Mouse (Mus musculus) hindbrain, embryonic 15.5 days (tissue): ENCODE data around the gene Gpatch8. TPM values are rescaled to one million over a fixed set of nuclear protein-coding genes. Genes with fewer than 3 reads are reported as not detected.

Experiments used
- ATAC-seq: fragments of 200-750 bp; cut with Nextera tagmentation; 2 replicates; pipeline ENCODE4 v1.8.0; 2017; ENCODE audit warnings: low read depth, moderate number of reproducible peaks, moderate TSS enrichment; ENCODE audit not compliant: low FRiP score
- H3K27ac ChIP-seq: fragments of 300-500 bp; sonication (generic); replicated peaks from 2 replicates; pipeline ENCODE4 v1.5.1; 2015; ENCODE audit warnings: mild to moderate bottlenecking, inconsistent platforms
- H3K27me3 ChIP-seq: fragments of 300-500 bp; sonication (generic); 2 replicates; pipeline ENCODE4 v1.6.1; 2015; ENCODE audit warnings: control low read depth, inconsistent platforms
- H3K36me3 ChIP-seq: fragments of 300-500 bp; sonication (generic); 2 replicates; pipeline ENCODE4 v1.6.1; 2015; ENCODE audit warnings: control low read depth, inconsistent platforms
- H3K4me1 ChIP-seq: fragments of 300-500 bp; sonication (generic); replicated peaks from 2 replicates; pipeline ENCODE4 v1.6.1; 2015; ENCODE audit warnings: control low read depth, inconsistent platforms
- H3K4me2 ChIP-seq: fragments of 300-500 bp; sonication (generic); 2 replicates; pipeline ENCODE4 v1.6.1; 2015; ENCODE audit warnings: moderate library complexity, mild to moderate bottlenecking, inconsistent platforms
- H3K4me3 ChIP-seq: fragments of 300-500 bp; sonication (generic); 2 replicates; pipeline ENCODE4 v1.5.1; 2015; ENCODE audit warnings: mild to moderate bottlenecking, inconsistent platforms
- H3K9ac ChIP-seq: fragments of 300-500 bp; sonication (generic); 2 replicates; pipeline ENCODE4 v1.6.1; 2015; ENCODE audit warnings: inconsistent platforms
- H3K9me3 ChIP-seq: fragments of 300-500 bp; sonication (generic); 2 replicates; pipeline ENCODE4 v1.6.1; 2016; ENCODE audit warnings: control low read depth, inconsistent platforms
- WGBS: fragments of 180-500 bp; shearing (Covaris S2); methylation state at CpG from one replicate; pipeline ENCODE4 v1.1.7; 2015; 5-methylcytosine and 5-hydroxymethylcytosine counted together
- polyA plus RNA-seq: library from polyadenylated mRNA; unstranded; fragments of >200 nt; fragmentation: Nextera tagmentation; extraction: Ambion mirVana; gene quantifications from 2 replicates; pipeline ENCODE4 v1.2.1, GENCODE M21; 2015

The Gpatch8 gene
- 66.6 and 69.9 TPM in 2 replicates for polyA plus RNA-seq

GRCm38 (mm10) chr11:102556031-102556715 is at the start of gene Gpatch8:
Gene Gpatch8, minus strand, starts transcription at chr11:102556392.
- H3K9me3 ChIP-seq = no peaks in the 10 kb centered on the region
- H3K27me3 ChIP-seq = no peaks in the 10 kb centered on the region
- peak within 1 kb of the TSS; percentile 99 for H3K9ac ChIP-seq
- peaks cover 34% of the 10 kb centered on the region for H3K4me1 ChIP-seq
- WGBS = under 1% methylated on average over 43 of the region's 55 CpGs
- no peaks in the 10 kb centered on the region for H3K36me3 ChIP-seq
- H3K27ac ChIP-seq = peak within 1 kb of the TSS; percentile 97
- peak within 1 kb of the TSS; percentile 75 for H3K4me2 ChIP-seq
- H3K4me3 ChIP-seq = peak within 1 kb of the TSS; percentile 100
- ATAC-seq = peak; percentile 98

- Histone ChIP-seq H3K36me3 (no peaks in the 10 kb centered on the region), H3K4me3 (peak overlapping the region; percentile 77), H3K9ac (peak overlapping the region; percentile 60), H3K27me3 (peaks cover 5% of the 10 kb centered on the region; the same call in 1 of the 2 replicates), H3K4me1 (peaks cover 41% of the 10 kb centered on the region), H3K9me3 (no peaks in the 10 kb centered on the region), H3K27ac (peak overlapping the region; percentile 90), H3K4me2 (peak overlapping the region; percentile 95)
- ATAC-seq = peak; percentile 54
- WGBS = under 1% methylated on average over 74 of the region's 74 CpGs
Observed at GRCm38 (mm10) chr11:102604777-102605552, 48.8 kb upstream of the Gpatch8 start.

- peak within 1 kb of the TSS; percentile 77 for H3K4me3 ChIP-seq
- no peaks in the 10 kb centered on the region for H3K9me3 ChIP-seq
- peak within 1 kb of the TSS; percentile 90 for H3K27ac ChIP-seq
- peak; percentile 95 for ATAC-seq
- H3K9ac ChIP-seq = peak within 1 kb of the TSS; percentile 60
- 0% methylated on average over 22 of the region's 31 CpGs for WGBS
- peak within 1 kb of the TSS; percentile 95 for H3K4me2 ChIP-seq
- H3K27me3 ChIP-seq = peaks cover 5% of the 10 kb centered on the region; the same call in 1 of the 2 replicates
- peaks cover 41% of the 10 kb centered on the region for H3K4me1 ChIP-seq
- no peaks in the 10 kb centered on the region for H3K36me3 ChIP-seq
Observed at GRCm38 (mm10) chr11:102604010-102604584, 47.9 kb upstream of the Gpatch8 start, which contains the start of gene Fzd2. Gene Fzd2, plus strand, starts transcription at chr11:102604396.

GRCm38 (mm10) chr11:102603496-102603850 is 47.3 kb upstream of the Gpatch8 start:
- WGBS = 0% methylated on average over 10 of the region's 10 CpGs
- Histone ChIP-seq H3K27ac (peak overlapping the region; percentile 85), H3K9ac (peak overlapping the region; percentile 41), H3K4me1 (peaks cover 37% of the 10 kb centered on the region), H3K27me3 (peaks cover 5% of the 10 kb centered on the region; the same call in 1 of the 2 replicates), H3K9me3 (no peaks in the 10 kb centered on the region), H3K36me3 (no peaks in the 10 kb centered on the region), H3K4me3 (peak overlapping the region; percentile 77), H3K4me2 (peak overlapping the region; percentile 95)
- no peak for ATAC-seq

- H3K27ac ChIP-seq = peak overlapping the region; percentile 85
- H3K4me1 ChIP-seq = peaks cover 37% of the 10 kb centered on the region
- H3K36me3 ChIP-seq = no peaks in the 10 kb centered on the region
- peak overlapping the region; percentile 41 for H3K9ac ChIP-seq
- H3K27me3 ChIP-seq = peaks cover 5% of the 10 kb centered on the region; the same call in 1 of the 2 replicates
- H3K4me3 ChIP-seq = peak overlapping the region; percentile 77
- peak overlapping the region; percentile 95 for H3K4me2 ChIP-seq
- WGBS = 1% methylated on average over 13 of the region's 13 CpGs
- no peak for ATAC-seq
- no peaks in the 10 kb centered on the region for H3K9me3 ChIP-seq
Observed at GRCm38 (mm10) chr11:102602816-102603495, 46.8 kb upstream of the Gpatch8 start.

- Histone ChIP-seq H3K4me3 (no peak overlapping the region), H3K4me2 (no peak overlapping the region), H3K9ac (no peak overlapping the region), H3K9me3 (no peaks in the 10 kb centered on the region), H3K4me1 (peaks cover 26% of the 10 kb centered on the region), H3K27ac (no peak overlapping the region), H3K27me3 (peaks cover 2% of the 10 kb centered on the region; the same call in 1 of the 2 replicates), H3K36me3 (no peaks in the 10 kb centered on the region)
- WGBS = 95% methylated on average over 3 of the region's 3 CpGs
- no peak for ATAC-seq
Observed at GRCm38 (mm10) chr11:102599912-102600311, 43.7 kb upstream of the Gpatch8 start.

- no peak overlapping the region for H3K27ac ChIP-seq
- 10% methylated on average over 3 of the region's 4 CpGs for WGBS
Observed at GRCm38 (mm10) chr11:102595341-102595820, 39.2 kb upstream of the Gpatch8 start.

GRCm38 (mm10) chr11:102587554-102587953 is 31.4 kb upstream of the Gpatch8 start:
- H3K4me3 ChIP-seq = no peak overlapping the region
- no peak overlapping the region for H3K9ac ChIP-seq
- no peak overlapping the region for H3K4me2 ChIP-seq
- H3K4me1 ChIP-seq = peaks cover 3% of the 10 kb centered on the region; the same call in 1 of the 2 replicates
- no peak overlapping the region for H3K27ac ChIP-seq
- 85% methylated on average over 3 of the region's 3 CpGs for WGBS
- H3K9me3 ChIP-seq = no peaks in the 10 kb centered on the region
- no peaks in the 10 kb centered on the region for H3K27me3 ChIP-seq
- H3K36me3 ChIP-seq = no peaks in the 10 kb centered on the region
- no peak for ATAC-seq

More at GRCm38 (mm10) chr11:102595341-102595820, 39.2 kb upstream of the Gpatch8 start:
- Histone ChIP-seq H3K27me3 (no peaks in the 10 kb centered on the region), H3K9ac (no peak overlapping the region), H3K9me3 (no peaks in the 10 kb centered on the region), H3K36me3 (no peaks in the 10 kb centered on the region), H3K4me2 (no peak overlapping the region), H3K4me3 (no peak overlapping the region), H3K4me1 (peaks cover 7% of the 10 kb centered on the region; the same call in 1 of the 2 replicates)
- no peak for ATAC-seq

GRCm38 (mm10) chr11:102586445-102587130 is 30.4 kb upstream of the Gpatch8 start:
- H3K4me1 ChIP-seq = peaks cover 12% of the 10 kb centered on the region
- no peaks in the 10 kb centered on the region for H3K9me3 ChIP-seq
- H3K27me3 ChIP-seq = no peaks in the 10 kb centered on the region
- H3K4me3 ChIP-seq = no peak overlapping the region
- no peak overlapping the region for H3K9ac ChIP-seq
- H3K27ac ChIP-seq = no peak overlapping the region
- WGBS = 95% methylated on average over 4 of the region's 4 CpGs
- ATAC-seq = no peak
- no peak overlapping the region for H3K4me2 ChIP-seq
- no peaks in the 10 kb centered on the region for H3K36me3 ChIP-seq

GRCm38 (mm10) chr11:102582736-102583135 is 26.5 kb upstream of the Gpatch8 start:
- Histone ChIP-seq H3K27me3 (no peaks in the 10 kb centered on the region), H3K9ac (no peak overlapping the region), H3K4me2 (no peak overlapping the region), H3K27ac (no peak overlapping the region), H3K36me3 (no peaks in the 10 kb centered on the region), H3K4me3 (no peak overlapping the region), H3K9me3 (no peaks in the 10 kb centered on the region), H3K4me1 (peaks cover 31% of the 10 kb centered on the region)
- 19% methylated on average over 5 of the region's 5 CpGs for WGBS
- ATAC-seq = no peak
